Mouse (Mus musculus): Measurements from ENCODE around the gene Exo5.

The Exo5 gene

GRCm38 (mm10) chr4:120924554-120925299 lies at the start of gene Exo5:
Gene Exo5 (minus strand): TSS chr4:120925017.
- peak; percentile 88 for DNase-seq (ENCODE audit: low read depth)

- no peak for DNase-seq (ENCODE audit: low read depth)
These were observed 47.0 kb upstream of the Exo5 start for GRCm38 (mm10) chr4:120971842-120972241.

DNA sequence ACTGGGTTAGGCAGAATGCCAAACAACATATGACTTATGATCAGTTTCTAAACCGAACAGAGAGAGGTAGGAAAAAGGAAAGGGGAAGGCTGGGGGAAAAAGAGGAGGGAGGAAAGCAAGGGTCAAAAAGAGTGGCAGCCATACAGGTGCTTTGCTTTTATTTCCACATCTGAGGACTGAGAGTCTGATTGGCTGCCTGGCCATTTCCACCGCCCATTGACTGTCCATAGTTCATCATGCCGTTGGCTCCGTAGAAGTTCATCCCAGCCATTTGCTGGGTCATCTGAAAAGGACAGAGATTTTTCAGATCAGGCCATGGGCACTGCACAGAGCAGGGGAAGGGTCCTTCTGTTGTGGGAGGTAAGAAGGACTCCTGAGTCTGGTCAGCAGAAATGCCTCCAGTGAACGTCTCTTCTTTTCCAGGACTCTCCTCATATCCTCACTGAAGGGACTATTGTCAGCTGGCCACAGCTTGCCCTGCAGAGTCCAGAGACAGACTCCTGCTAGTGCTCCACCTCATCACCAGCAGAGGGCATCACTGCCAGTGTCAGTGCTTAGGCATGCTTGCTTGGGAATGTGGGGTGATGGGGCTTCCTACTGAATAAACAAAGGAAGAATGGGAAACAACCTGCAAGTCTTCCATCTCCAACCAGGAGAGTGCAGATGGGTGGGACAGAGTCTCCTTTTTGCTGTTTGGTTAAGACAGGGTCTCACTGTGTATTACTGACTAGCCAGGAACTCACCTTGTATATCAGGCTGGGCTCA lies 44.7 kb upstream of the Exo5 start:
- no peak for DNase-seq (ENCODE audit: low read depth)

DNA sequence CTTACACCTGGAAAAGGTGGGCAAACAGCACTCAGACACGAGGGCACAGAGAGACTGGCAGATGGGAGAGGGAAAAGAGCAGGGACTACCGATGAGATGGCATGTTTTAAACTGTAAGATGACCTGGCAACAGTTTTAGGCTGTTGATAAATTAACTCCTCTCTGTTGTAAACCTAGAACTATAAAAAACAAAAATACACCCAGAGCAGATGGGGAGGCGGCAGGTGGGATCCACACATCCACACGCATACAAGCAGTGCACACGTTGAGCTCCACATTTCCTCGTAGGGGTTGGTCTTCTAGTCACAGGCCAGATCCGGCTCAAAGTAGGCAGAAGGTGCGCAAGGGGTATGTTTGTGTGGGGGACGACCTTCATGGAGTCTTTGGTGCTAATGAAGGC lies 43.7 kb upstream of the Exo5 start:
- no peak for DNase-seq (ENCODE audit: low read depth)

- DNase-seq (ENCODE audit: low read depth): no peak
These were observed 30.8 kb upstream of the Exo5 start for GRCm38 (mm10) chr4:120955586-120955985.

- DNase-seq (ENCODE audit: low read depth): no peak
These were observed 28.9 kb upstream of the Exo5 start for GRCm38 (mm10) chr4:120953667-120954066.

GRCm38 (mm10) chr4:120953038-120953437 lies 28.2 kb upstream of the Exo5 start:
- DNase-seq (ENCODE audit: low read depth): no peak

DNA sequence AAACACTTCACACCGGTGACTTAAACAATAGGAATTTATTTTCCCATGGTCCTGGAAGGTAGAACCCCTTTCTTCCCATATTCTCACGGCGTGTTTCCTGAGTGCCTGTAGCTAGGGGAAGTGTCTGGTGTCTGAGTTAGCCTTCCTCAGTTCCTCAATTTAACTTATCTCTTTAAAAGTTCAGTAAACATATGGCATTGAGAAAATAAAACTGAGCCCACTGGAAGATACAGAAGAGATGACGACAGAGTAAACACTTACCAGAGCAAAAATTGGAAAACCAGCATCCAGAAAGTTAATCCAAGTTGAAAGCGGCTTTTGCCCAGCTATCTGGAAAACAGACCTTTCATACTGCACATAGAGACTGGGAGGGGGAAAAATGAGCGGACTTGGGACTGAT lies 27.3 kb upstream of the Exo5 start:
- DNase-seq (ENCODE audit: low read depth): no peak

DNA sequence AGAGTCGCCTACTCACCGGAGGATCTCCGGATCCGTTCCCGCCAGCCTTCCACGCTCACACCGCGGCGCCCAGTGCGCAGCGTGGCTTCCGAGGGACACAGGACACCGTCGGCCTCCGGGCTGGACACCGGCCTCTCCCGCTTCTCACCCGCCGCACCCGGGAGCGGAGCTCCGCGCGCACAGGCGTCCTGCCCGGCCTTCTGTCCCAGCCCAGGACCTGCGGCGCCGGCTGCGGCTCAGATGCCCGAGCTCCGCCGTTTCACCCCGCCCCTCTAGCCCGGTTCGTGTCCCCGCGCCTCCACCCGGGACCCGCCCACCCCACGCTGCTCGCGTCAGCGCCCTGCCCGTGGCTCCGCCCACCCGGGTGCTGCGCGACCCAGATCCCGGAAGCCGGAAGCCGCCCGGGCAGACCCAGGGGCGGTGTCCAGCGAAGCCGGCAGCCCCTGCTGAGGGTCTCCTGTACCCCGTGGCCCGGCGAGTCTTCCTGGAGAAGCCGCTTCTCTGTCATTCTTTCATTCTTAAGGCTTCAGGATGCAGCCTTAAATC lies 26.7 kb upstream of the Exo5 start, which contains the start of gene Zfp69:
Gene Zfp69 (minus strand): TSS at position 272 of the 546 bp plus-strand sequence.
- peak; percentile 73 for DNase-seq (ENCODE audit: low read depth)

DNA sequence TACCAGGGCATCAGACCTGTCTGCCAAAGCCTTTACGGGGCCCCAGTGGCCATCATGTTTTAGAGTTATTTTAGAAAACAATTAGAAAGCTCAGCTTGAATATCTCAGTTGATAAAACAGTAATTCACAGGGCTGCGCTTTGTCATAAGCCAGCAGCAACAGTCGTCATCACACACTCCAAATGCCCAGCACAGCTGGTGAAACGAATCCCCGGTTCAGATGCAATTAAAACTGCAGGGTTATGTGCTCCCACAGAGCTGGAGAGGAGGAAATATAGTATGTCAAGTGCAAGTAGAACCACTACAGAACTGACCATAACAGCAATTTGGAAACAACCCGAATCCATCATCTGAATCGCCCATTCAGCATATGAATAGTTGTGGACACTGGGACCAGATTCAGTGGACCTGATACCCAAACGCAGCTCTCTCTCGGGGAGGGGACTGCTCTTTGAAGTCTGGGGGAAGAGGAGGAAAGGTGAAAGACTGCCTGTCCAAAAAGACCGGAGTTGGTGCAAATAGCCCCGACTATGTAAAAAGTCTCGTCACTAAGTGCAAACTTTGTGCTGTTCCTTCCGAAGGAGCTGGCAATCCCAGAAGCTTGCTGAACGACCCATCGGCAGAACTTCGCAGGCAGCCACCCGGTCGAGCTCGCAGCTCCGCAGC lies 26.1 kb upstream of the Exo5 start:
- DNase-seq (ENCODE audit: low read depth): no peak

- DNase-seq (ENCODE audit: low read depth): no peak
These were observed 24.1 kb upstream of the Exo5 start for GRCm38 (mm10) chr4:120948938-120949337.

DNA sequence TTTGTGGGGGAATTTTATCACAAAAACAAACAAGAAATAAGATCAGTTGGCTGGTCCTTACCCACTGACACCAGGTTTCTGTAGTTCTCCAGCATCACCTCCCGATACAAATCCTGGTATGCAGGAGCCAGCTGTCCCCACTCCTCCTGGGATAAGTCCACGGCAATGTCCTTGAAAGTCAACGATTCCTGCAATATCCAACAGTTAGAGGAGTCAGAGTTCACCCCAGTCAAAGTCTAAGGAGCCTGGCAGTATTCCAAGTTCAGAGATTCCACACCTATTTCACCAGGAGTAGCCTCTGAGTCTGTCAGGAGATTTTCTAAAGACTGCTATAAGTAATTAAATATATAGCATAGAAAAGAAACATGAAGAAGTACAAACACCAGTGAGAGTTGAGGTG lies 10.2 kb upstream of the Exo5 start:
- DNase-seq (ENCODE audit: low read depth): no peak

GRCm38 (mm10) chr4:120930736-120931135 lies 5.9 kb upstream of the Exo5 start:
- no peak for DNase-seq (ENCODE audit: low read depth)

DNA sequence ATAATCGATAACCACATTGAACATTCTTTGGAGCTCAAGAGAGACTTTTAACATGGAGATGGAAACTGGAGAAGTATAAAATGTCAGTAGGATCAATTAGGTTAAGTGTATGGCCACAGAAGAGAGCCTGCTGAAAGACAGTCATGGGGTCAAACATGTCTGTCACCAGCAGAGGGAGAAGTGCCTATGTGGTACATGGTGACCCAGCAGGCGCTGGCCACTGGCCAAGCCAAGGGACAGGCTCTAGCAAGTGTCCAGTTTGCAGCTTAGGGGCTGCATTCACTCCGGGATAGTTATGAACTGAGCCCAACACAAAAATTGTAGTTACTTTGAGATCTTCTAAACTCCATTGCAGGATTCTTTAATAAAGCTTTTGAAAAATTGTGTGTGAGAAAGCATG lies 3.9 kb upstream of the Exo5 start:
- no peak for DNase-seq (ENCODE audit: low read depth)

DNA sequence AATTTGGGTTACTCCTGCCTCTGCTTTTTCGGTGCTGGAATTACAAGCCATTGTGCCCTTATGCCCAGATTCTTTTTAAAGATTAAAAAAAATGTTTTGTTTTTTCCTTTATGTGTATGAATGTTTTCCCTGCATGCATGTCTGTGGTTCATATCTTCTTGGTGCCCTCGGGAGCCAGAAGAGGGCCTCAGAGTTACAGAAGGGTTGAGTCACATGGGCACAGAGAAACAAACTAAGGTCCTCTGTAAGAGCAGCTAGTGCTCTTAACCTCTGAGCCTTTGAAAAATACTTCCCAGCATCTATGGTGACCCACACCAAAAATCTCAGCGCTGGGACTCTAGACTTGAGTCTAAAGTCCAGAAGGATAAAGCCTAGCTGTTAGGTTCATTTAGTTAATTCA lies 569 bp upstream of the Exo5 start:
- DNase-seq (ENCODE audit: low read depth): peak; percentile 31

DNA sequence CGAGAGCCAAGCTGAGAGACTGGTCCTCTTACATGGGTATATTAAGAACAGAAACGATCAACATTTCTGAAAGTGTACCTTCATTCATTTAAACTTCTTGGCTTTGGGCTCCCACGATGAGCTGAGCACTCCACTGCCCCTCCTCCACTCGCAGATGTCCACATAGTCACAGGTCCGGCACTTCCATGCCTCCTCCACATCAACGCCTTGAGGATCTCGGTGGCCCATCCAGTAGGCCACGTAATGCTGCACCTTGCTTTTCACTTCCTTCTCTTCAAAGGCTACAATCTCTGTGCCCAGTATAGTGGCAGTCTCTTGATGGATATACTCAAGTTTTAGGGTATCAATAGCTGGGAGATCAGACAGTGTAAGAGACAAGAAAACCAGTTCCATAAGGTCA lies 3.4 kb downstream of the Exo5 start:
- no peak for DNase-seq (ENCODE audit: low read depth)

GRCm38 (mm10) chr4:120914501-120914900 lies 10.3 kb downstream of the Exo5 start:
- no peak for DNase-seq (ENCODE audit: low read depth)

DNA sequence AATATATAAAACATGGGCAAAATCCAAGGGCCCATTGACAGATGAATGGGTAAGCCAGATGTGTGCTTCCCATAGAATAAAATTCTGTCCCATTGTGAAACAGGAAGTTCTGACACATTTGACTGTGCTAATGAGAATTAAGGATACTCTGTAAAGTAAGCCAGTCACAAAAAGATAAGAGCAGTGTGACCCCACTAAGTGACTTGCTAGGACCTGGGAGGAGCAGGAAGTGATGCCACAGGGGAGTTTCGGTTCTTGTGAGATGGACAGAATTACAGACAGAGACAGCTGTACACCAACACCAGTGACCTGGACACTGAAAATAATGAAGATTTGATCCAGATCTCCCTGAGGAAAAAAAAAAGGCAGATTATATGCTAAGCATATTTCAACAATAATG lies 11.0 kb downstream of the Exo5 start:
- no peak for DNase-seq (ENCODE audit: low read depth)

DNA sequence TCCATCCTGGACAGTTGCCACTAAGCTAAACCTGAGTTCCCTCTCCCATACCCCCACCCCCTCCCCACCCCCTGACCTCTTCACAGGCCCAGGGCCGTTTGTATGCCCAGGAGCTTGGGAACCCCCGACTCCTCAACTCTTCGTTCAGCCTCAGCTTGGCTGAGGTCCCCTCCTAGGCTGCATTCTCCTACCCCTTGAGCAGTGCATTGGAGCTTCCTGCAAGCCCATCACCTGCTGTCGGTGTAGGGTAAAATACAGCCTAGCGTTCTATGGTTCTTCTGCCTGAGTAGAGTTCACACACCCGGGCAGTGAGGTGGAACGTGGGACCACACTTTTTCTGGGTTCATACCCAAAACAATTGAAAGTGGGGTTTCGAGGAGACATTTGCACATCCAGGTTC lies 11.4 kb downstream of the Exo5 start:
- DNase-seq (ENCODE audit: low read depth): no peak

GRCm38 (mm10) chr4:120912866-120913265 lies 12.0 kb downstream of the Exo5 start:
- DNase-seq (ENCODE audit: low read depth): no peak

DNA sequence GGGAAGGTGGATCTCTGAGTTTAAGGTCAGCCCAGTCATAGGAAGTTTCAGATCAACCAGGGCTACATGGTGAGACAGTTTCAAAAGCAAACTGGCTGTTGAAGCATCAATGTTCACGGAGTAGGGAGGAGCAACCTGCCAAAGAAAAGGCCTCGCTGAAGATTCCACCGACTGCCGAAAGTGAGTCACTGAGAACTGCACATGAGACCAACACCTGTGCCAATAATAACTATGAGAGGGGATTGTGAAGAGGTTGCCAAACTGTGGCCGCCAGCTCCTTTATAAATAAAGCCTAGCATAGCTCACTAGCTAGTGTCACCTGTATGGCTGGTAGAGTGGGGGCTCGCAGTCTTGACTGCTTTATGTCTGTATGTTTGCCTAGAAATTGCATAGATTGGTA lies 13.7 kb downstream of the Exo5 start:
- no peak for DNase-seq (ENCODE audit: low read depth)

GRCm38 (mm10) chr4:120909558-120910150 lies 15.2 kb downstream of the Exo5 start:
- peak; percentile 85 for DNase-seq (ENCODE audit: low read depth)
